Mouse (Mus musculus) megakaryocyte, embryonic 14.5 days (primary cell): ENCODE data around the gene Glrp1. TPM values are rescaled to one million over a fixed set of nuclear protein-coding genes. Genes with fewer than 3 reads are reported as not detected.

ENCODE experiments used
- H3K27me3 ChIP-seq: replicated peaks from 2 replicates; pipeline ENCODE3; 2012; ENCODE audit warnings: inconsistent platforms
- H3K36me3 ChIP-seq: replicated peaks from 2 replicates; pipeline ENCODE3; 2012; ENCODE audit warnings: low read length, inconsistent platforms, mixed read lengths
- H3K4me1 ChIP-seq: 2 replicates; pipeline ENCODE4 v1.6.1; 2012; ENCODE audit warnings: inconsistent platforms
- H3K4me3 ChIP-seq: replicated peaks from 2 replicates; pipeline ENCODE3; 2012; ENCODE audit warnings: moderate library complexity, mild to moderate bottlenecking, inconsistent platforms
- H3K9me3 ChIP-seq: 2 replicates; pipeline ENCODE4 v1.6.1; 2012; ENCODE audit warnings: inconsistent platforms
- FLI1 ChIP-seq: IDR thresholded peaks from 2 replicates; pipeline ENCODE4 v1.6.1; 2012; ENCODE audit warnings: low read length, inconsistent platforms, mixed read lengths
- GATA1 ChIP-seq: IDR thresholded peaks from 3 replicates; pipeline ENCODE4 v1.6.1; 2012; ENCODE audit warnings: mixed read lengths, low read length, inconsistent platforms, borderline replicate concordance
- polyA plus RNA-seq: library from polyadenylated mRNA; stranded (reverse); fragments of >175 nt; gene quantifications from 2 replicates; pipeline ENCODE4 v1.2.3, GENCODE M21; 2012; ENCODE audit warnings: low replicate concordance; ENCODE audit not compliant: insufficient read depth

Glrp1 gene
- polyA plus RNA-seq, 1 experiment = not detected

- Histone ChIP-seq H3K27me3 (peaks cover 13% of the 10 kb centered on the region), H3K9me3 (peaks cover 9% of the 10 kb centered on the region; the same call in 1 of the 2 replicates), H3K36me3 (no peaks in the 10 kb centered on the region), H3K4me3 (no peak overlapping the region), H3K4me1 (no peaks in the 10 kb centered on the region; the same call in 1 of the 2 replicates)
- no peak for TF ChIP-seq FLI1
- no peak for TF ChIP-seq GATA1
These were observed 55.2 kb downstream of the Glrp1 start for GRCm38 (mm10) chr1:88454703-88455102.

- Histone ChIP-seq H3K27me3 (peaks cover 6% of the 10 kb centered on the region), H3K4me1 (peaks cover 3% of the 10 kb centered on the region), H3K4me3 (no peak overlapping the region), H3K9me3 (no peaks in the 10 kb centered on the region), H3K36me3 (no peaks in the 10 kb centered on the region)
- TF ChIP-seq GATA1 = no peak
- TF ChIP-seq FLI1 = no peak
These were observed 57.7 kb downstream of the Glrp1 start for GRCm38 (mm10) chr1:88452198-88452597.

GRCm38 (mm10) chr1:88450668-88451067, 59.2 kb downstream of the Glrp1 start:
- H3K9me3 ChIP-seq = no peaks in the 10 kb centered on the region
- peaks cover 3% of the 10 kb centered on the region for H3K27me3 ChIP-seq
- no peaks in the 10 kb centered on the region for H3K36me3 ChIP-seq
- peaks cover 3% of the 10 kb centered on the region for H3K4me1 ChIP-seq
- H3K4me3 ChIP-seq = no peak overlapping the region
- TF ChIP-seq GATA1 = no peak
- TF ChIP-seq FLI1 = no peak

Other genes with a start within 250 kb of the Glrp1 start
- 2.4 and 4.0 TPM in 2 replicates for gene Hjurp, start 232.4 kb downstream of the Glrp1 start, polyA plus RNA-seq
- gene Trpm8, start 232.4 kb downstream of the Glrp1 start, polyA plus RNA-seq = not detected in 2 replicates
- gene Spp2, start 103.1 kb downstream of the Glrp1 start, polyA plus RNA-seq = not detected in 2 replicates
- 1.2 and 11.0 TPM in 2 replicates for gene Arl4c, start 192.2 kb upstream of the Glrp1 start, polyA plus RNA-seq